Mouse (Mus musculus) ES-Bruce4 (cell line): Measurements from ENCODE around the gene Ndufc1.

Experiments used
- EP300 ChIP-seq: IDR thresholded peaks from 2 replicates; pipeline ENCODE4 v1.6.1; 2011; ENCODE audit warnings: low read depth, low read length; ENCODE audit not compliant: insufficient read depth
- POLR2A ChIP-seq: IDR thresholded peaks from one replicate; pipeline ENCODE4 v1.8.1; 2011; ENCODE audit warnings: low read length; ENCODE audit not compliant: insufficient read depth

DNA sequence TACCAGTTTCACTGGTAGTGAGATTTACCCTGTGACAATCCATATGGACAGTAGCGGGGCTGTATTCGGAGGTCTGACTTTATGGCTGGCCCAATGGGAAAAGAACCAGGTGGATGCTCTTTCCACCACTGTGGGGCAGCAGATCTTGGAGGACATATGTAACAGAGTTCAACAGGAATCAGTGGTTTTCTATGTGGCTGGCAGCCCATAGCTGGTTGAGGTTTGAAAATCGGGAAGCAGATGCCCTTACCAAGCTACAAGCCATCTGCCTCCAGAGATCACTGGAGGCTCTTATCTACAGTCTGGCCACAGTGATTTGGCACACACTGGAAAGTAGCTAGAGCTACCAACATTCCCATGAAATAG is 43.3 kb downstream of the Ndufc1 start:
- TF ChIP-seq POLR2A (no peak), EP300 (no peak)
